Mouse (Mus musculus) liver, embryonic 14.5 days (tissue): ENCODE data around the gene Zc2hc1b. TPM values are rescaled to one million over a fixed set of nuclear protein-coding genes. Genes with fewer than 3 reads are reported as not detected.

ENCODE experiments used
- ATAC-seq: fragments of 200-750 bp; cut with Nextera tagmentation; 2 replicates; pipeline ENCODE4 v1.8.0; 2017; ENCODE audit warnings: moderate number of reproducible peaks, mild to moderate bottlenecking, moderate library complexity; ENCODE audit not compliant: insufficient read depth
- DNase-seq, 3 experiments: peaks; one replicate each; pipeline ENCODE4 v3.0.0-alpha.2; 2012 to 2013; ENCODE audit warnings: low read depth in 3 of 3, low spot score in 3 of 3
- H3K27ac ChIP-seq: fragments of 300-500 bp; sonication (generic); 2 replicates; pipeline ENCODE4 v1.5.1; 2014; ENCODE audit warnings: moderate library complexity, mild to moderate bottlenecking, control low read depth, inconsistent platforms
- H3K27me3 ChIP-seq: fragments of 300-500 bp; sonication (generic); 2 replicates; pipeline ENCODE4 v1.6.1; 2014; ENCODE audit warnings: mild to moderate bottlenecking, low read length, moderate library complexity; ENCODE audit not compliant: control insufficient read depth, insufficient read depth
- H3K36me3 ChIP-seq: fragments of 300-500 bp; sonication (generic); replicated peaks from 2 replicates; pipeline ENCODE4 v1.6.1; 2014; ENCODE audit warnings: low read depth; ENCODE audit not compliant: control insufficient read depth, insufficient read depth
- H3K4me1 ChIP-seq, 2 experiments: fragments of 200-500 bp in 1 of 2; fragments of 300-500 bp in 1 of 2; sonication (generic) in 1 of 2; replicated peaks; 2 replicates each; pipeline ENCODE4 v1.6.1; 2012 to 2014; ENCODE audit warnings: antibody characterized with exemption in 1 of 2, inconsistent platforms in 1 of 2, low read length in 1 of 2; ENCODE audit not compliant: control insufficient read depth in 2 of 2, insufficient read depth in 2 of 2
- H3K4me2 ChIP-seq: fragments of 300-500 bp; sonication (generic); 2 replicates; pipeline ENCODE4 v1.6.1; 2014; ENCODE audit warnings: low read depth, mild to moderate bottlenecking, control low read depth, moderate library complexity
- H3K4me3 ChIP-seq, 2 experiments: fragments of 200-500 bp in 1 of 2; fragments of 300-500 bp in 1 of 2; sonication (generic) in 1 of 2; 2 replicates each; pipeline ENCODE4 v1.5.1; 2012 to 2014; ENCODE audit warnings: low read depth in 2 of 2, low read length in 2 of 2, mild to moderate bottlenecking in 2 of 2, control low read depth in 1 of 2, inconsistent platforms in 1 of 2, moderate library complexity in 1 of 2; ENCODE audit not compliant: insufficient read depth in 1 of 2
- H3K9ac ChIP-seq: fragments of 300-500 bp; sonication (generic); replicated peaks from 2 replicates; pipeline ENCODE4 v1.6.1; 2014; ENCODE audit warnings: mild to moderate bottlenecking, control low read depth, moderate library complexity
- H3K9me3 ChIP-seq: fragments of 300-500 bp; sonication (generic); 2 replicates; pipeline ENCODE4 v1.6.1; 2016; ENCODE audit warnings: low read length, mixed read lengths; ENCODE audit not compliant: control insufficient read depth
- CTCF ChIP-seq: IDR thresholded peaks from 2 replicates; pipeline ENCODE4 v1.5.1; 2016; ENCODE audit warnings: antibody characterized with exemption, low read depth, control low read depth
- EP300 ChIP-seq: IDR thresholded peaks from 2 replicates; pipeline ENCODE4 v1.6.1; 2016; ENCODE audit warnings: antibody characterized with exemption, low read depth
- WGBS: fragments of 180-500 bp; shearing (Covaris S2); extraction: QIAGEN DNeasy Blood & Tissue Kit; methylation state at CpG from one replicate; pipeline ENCODE4 v1.1.7; 2014; ENCODE audit not compliant: insufficient replicate concordance; 5-methylcytosine and 5-hydroxymethylcytosine counted together
- polyA plus RNA-seq, 2 experiments: library from polyadenylated mRNA; depleted of rRNA in 1 of 2; stranded (reverse) in 1 of 2; unstranded in 1 of 2; fragments of >200 nt; fragmentation: Nextera tagmentation in 1 of 2; extraction: Ambion mirVana in 1 of 2; gene quantifications; 2 replicates each; pipeline versions ENCODE4 v1.2.1 to v1.2.3; 2012 to 2014

Gene Zc2hc1b
- polyA plus RNA-seq, 2 experiments: not detected

DNA sequence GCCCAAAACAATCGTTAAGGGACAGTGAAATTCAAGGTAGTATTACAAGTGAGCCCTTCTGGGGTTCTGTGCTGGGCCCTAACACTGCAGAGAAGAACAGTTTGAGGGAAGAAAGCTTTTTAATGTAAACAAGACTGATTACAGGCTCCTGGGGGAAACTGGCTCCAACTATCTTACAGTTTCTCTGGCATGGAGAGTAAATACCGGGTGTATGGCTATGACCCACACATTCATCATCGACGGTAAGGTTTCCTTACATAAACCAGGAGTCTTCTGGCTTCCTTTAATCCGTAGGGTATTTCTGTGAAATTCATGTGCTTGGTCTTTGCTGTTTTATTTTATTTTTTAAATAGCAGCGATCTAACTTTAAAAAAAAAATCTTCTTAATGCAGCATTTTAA, 35.0 kb upstream of the Zc2hc1b start:
- Histone ChIP-seq H3K36me3 (no peaks in the 10 kb centered on the region), H3K4me1 (peaks cover 0 to 12% of the 10 kb centered on the region in 2 experiments; a peak in 2 of 4 replicates), H3K27ac (no peak overlapping the region), H3K4me3 (no peak overlapping the region), H3K9ac (no peak overlapping the region), H3K4me2 (no peak overlapping the region), H3K27me3 (no peaks in the 10 kb centered on the region), H3K9me3 (no peaks in the 10 kb centered on the region)
- no peak for ATAC-seq
- DNase-seq: no peak
- 60% methylated on average over 6 of the region's 6 CpGs for WGBS
- no peak for TF ChIP-seq CTCF
- TF ChIP-seq EP300: no peak

DNA sequence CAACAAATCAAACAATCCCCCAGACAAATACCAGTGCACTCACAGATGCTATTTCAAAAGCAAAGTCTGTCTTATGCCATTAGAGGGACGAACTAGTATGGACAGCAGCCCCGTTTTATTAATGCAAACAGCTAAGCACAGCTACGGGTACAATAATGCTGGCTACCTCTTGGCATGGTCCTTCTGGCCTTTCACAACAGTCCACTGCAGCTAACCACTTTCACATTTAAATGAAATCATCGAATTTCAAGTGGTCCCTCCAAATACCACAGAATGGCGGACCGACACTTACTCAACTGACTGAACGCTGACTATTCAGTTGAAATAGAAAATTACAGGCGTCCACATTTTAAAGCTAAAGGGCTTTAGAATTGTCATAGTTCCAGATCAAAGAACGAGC, 34.5 kb upstream of the Zc2hc1b start:
- Histone ChIP-seq H3K27ac (no peak overlapping the region), H3K9me3 (no peaks in the 10 kb centered on the region), H3K9ac (no peak overlapping the region), H3K36me3 (no peaks in the 10 kb centered on the region), H3K4me3 (no peak overlapping the region), H3K4me2 (no peak overlapping the region), H3K27me3 (no peaks in the 10 kb centered on the region), H3K4me1 (peaks cover 0 to 12% of the 10 kb centered on the region in 2 experiments; a peak in 2 of 4 replicates)
- WGBS: 70% methylated on average over 9 of the region's 9 CpGs
- ATAC-seq (no peak), DNase-seq (no peak)
- TF ChIP-seq CTCF (no peak), EP300 (no peak)

DNA sequence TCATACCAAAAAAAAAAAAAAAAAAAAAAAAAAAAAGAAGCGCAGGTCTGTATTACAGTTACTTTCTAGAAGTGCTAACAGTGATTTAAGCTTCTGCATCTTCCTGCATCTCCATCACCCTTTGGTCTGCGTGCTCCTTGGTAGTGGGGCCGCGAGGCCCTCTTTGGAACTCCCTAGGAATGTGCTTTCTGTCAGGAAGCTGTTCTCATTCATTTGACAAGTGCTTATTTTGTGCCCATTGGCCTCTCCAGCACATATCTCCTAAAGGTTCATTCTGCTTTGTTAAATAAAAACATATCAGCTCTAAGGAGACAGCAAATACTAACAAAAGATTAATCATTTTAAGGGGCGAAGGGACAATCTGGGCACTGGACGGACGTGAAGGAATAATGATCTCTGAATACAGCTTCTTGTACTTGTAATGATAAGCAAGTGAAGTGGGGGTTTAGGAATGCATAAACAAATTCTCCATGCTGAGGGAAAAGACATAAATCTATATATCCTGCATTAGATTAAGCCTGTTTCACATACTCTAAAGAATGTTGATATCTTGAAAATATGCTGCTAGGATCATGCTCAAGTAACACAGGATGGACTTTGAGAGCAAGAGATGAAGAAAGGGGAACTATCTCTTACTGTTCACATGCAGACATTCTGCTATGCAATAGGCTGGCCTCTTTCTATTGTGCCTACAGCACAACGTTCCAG, 32.3 kb upstream of the Zc2hc1b start:
- TF ChIP-seq EP300 (no peak), CTCF (no peak)
- 64% methylated on average over 8 of the region's 8 CpGs for WGBS
- H3K27me3 ChIP-seq: no peaks in the 10 kb centered on the region
- DNase-seq (no peak), ATAC-seq (no peak)
- H3K9me3 ChIP-seq: no peaks in the 10 kb centered on the region
- no peak overlapping the region for H3K4me2 ChIP-seq
- no peak overlapping the region for H3K9ac ChIP-seq
- no peaks in the 10 kb centered on the region for H3K36me3 ChIP-seq
- H3K27ac ChIP-seq: no peak overlapping the region
- peaks cover 0 to 7% of the 10 kb centered on the region in 2 experiments; a peak in 2 of 4 replicates for H3K4me1 ChIP-seq
- H3K4me3 ChIP-seq: no peak overlapping the region

DNA sequence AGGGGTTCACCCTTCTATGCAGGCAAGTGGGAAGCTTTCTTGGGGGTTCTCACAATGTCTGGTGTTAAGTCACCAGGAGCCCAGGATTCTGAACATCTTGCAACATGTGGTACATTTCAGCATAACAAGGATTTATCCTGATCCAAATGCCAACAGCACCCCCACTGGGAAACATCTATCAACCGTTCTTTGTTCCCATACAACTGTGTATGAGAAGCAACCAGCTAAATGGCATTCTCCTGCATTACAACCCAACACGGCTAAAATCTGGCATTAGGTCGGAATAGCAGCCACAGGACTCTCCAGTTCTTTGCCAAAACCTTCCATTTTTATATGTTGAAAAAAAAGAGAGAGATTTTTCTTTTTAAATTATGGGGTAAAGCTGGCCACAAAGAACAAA, 31.7 kb upstream of the Zc2hc1b start:
- no peak for DNase-seq
- no peak overlapping the region for H3K4me2 ChIP-seq
- no peak overlapping the region for H3K4me3 ChIP-seq
- no peak overlapping the region for H3K27ac ChIP-seq
- H3K9me3 ChIP-seq: no peaks in the 10 kb centered on the region
- no peaks in the 10 kb centered on the region for H3K36me3 ChIP-seq
- peaks cover 0 to 7% of the 10 kb centered on the region in 2 experiments; a peak in 2 of 4 replicates for H3K4me1 ChIP-seq
- TF ChIP-seq EP300 (no peak), CTCF (no peak)
- no peaks in the 10 kb centered on the region for H3K27me3 ChIP-seq
- H3K9ac ChIP-seq: no peak overlapping the region
- ATAC-seq: no peak
- WGBS: 68% methylated on average over 3 of the region's 3 CpGs

DNA sequence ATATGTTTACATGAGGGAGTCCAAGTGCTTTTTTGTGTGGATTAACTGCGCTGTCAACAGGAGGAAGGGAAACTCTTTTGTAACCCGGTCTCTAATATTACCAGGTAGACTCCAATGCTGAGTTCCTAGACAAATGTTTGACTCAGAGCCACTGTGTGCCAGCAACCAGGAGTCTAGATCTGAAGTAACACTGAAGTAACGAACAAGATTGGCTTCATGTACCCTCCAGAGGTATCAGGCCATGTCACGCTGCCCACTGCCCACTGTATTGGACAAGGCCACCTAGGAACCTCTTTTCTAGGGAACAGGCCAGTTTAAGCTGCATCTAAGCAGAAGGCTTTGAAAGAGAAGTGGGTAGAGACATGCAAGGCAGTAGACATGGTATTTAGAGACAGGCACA, 31.2 kb upstream of the Zc2hc1b start:
- H3K4me2 ChIP-seq: no peak overlapping the region
- no peaks in the 10 kb centered on the region for H3K27me3 ChIP-seq
- ATAC-seq (no peak), DNase-seq (no peak)
- TF ChIP-seq EP300 (no peak), CTCF (no peak)
- no peak overlapping the region for H3K4me3 ChIP-seq
- H3K27ac ChIP-seq: no peak overlapping the region
- no peak overlapping the region for H3K9ac ChIP-seq
- H3K9me3 ChIP-seq: no peaks in the 10 kb centered on the region
- H3K4me1 ChIP-seq: peaks cover 0 to 3% of the 10 kb centered on the region in 2 experiments; a peak in 1 of 4 replicates
- 72% methylated on average over 4 of the region's 4 CpGs for WGBS
- no peaks in the 10 kb centered on the region for H3K36me3 ChIP-seq
